Mouse (Mus musculus) ovary, postnatal 10 days (tissue): ENCODE data around the gene Ivd.

Source experiments
- DNase-seq: peaks from one replicate; pipeline ENCODE4 v3.0.0; 2022; ENCODE audit warnings: low spot score

Gene Ivd

DNA sequence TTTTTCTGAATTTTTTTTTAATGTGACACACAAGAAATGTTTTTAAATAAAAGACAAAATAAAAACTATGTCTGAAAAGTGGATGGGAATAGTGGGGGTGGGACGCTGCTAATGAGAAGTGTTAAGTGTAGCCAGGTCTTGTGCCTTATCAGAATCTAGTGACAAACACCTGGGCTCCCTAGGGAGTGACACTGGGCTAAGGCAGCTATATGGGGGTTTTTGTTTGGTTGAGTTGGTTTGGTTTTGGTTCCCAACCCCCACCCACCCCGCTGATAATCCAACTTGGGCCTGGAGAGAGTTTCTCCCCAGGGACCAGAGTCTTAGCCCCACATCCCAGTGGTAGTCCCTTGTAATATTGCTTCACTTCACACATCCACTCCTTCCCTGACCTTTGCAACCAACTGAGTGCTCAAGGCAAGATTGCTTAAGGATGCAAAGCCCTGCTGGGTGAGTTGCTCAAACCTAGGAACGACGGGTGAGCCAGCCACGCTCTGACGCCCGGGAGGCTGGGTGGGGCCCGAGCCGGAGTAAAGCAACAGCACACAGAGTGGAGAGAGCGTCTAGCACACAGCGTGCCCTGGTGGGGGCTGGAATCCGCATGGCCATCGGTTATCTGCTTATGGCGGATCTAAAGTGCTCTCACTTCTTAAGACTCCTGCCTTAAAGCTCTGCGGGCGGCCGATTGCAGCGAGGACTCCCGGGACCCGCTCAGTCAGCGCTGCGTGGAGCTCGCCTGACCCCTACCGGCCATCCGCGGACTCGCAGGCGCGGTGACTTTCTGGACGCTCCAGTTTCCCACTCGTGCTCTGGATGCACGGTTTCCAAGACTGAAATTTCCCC lies 21.3 kb downstream of the Ivd start:
- peak; percentile 89 for DNase-seq

DNA sequence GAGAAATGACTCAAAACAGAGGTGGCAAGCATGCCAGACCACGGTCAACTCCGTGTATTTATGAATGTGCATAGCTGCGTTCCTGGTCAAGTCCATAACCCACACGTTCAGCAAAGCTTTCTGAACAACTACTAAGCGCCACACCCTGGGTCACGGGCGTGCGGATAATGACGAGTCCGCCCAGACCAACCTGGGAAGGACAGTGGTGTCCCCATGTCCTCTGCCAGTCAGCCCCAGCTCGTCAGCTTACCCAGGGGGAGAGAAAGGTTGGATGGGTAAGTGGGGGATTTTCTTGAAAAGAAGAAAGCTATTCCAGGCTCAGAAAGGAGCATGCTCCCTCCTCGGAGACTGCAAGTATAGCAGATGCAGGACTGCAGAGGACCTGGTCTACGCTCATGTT lies 25.7 kb downstream of the Ivd start:
- DNase-seq = no peak

DNA sequence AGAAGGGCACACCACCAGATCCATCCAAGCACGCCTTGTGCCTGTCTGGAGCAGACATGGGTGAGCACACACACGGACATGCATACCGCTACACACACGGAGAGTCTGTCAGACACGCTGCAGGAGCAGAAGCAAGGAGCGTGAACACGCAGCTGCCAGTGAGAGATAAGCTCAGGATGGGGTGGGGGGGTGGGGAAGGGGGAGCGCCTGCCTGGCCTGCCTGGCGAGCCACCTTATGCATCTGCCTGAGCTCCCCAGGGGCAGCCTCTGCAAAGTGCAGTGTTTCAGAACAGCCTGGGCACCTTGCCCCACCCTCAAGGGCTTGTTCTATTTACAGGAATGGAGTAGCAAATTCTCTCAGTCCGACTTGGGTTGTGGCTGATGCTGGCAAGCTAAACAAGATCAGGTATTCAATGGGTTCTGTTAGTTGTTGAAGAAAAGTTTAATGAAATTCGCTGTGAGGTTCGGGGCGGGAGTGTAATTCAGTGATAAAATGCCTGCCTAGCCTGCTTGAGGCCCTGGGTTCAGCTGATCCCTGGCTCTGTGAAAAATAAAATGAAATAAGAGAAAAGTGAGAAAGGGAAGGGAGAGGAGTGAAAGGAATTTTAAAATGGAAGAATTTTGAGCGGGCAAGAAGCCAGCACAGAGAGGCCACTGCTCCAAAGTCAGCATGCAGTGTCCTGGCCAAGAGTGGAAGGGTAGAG lies 26.2 kb downstream of the Ivd start:
- no peak for DNase-seq

DNA sequence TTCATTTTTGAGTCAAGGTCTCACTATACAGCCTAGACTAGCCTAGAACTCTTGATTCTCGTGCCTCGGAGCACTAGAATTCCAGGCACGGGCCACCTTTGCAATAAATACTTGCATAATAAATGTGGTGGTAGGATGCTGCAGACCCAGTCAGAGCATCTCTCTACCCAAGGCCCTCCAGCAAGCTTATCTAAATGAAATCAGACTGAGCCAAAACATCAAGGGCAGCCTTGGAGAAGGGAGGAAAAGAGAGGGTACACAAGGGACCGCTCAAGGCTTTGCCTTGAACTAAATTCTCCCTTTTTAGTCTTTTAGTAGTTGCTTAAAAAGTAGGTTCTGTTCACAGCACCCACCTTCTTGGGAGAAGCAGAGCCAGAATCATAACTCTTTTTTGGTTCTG lies 29.4 kb downstream of the Ivd start:
- DNase-seq = no peak

DNA sequence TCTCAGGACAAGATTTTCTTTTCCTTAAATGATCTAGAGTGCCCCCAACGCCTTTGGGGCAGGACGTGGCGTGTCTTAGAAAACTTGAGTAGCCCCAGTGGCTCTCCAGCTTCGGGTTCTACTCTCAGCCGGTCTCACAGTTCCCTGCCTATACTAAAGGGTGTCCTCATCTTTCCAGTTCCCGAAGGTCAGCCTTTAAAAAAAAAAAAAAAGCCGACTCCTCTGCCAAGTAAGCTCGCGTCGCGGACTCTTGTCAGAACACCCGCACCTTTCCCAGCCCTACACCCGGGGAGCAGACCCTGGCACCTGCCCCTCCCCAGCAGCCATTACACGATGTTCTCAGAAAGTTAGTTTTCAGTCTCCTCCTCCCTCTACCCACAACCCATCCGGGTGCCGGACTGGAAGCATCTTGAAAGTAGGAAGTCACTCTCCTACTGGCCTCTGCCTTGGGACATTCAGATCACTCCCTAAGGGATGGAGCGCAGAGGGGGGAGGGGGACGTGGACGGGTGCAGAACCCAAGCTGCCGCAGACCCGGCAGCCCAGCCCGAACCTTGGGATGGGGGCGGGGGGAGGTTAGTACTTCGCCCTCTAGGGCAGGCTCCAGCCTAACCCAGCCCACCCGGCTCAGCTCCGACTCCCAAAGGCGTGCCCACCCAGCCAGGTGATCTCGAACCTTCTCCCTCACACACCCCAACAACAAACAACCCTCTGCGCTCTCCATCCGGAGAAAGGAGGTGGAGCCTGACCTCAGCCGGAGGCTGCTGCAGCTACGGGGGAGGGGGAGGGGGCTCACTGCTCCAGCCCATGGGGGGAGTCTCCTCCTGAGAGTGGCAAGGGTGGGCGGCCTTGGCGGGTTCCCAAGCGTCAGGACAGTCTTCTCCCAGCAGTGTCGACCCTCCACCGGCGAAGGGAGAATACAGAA lies 34.5 kb downstream of the Ivd start:
- no peak for DNase-seq

DNA sequence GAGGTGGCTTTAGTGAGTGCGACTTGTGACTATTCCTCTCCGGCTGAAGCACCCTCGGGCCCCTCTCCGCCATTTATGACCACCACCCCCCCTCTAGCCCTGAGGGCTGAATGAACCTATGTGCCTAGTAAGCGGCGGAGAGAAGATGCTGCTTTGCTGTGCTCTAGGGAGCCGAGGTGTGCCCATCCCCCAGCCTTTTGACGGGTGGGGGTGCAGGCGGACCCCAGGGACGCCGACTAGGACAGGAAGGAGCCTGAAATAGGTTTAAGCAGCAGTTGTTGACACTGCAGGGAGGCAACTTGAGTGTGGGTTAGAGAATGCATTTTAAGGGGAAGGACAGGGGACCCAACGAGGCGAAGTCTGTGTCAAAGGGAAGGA lies 35.1 kb downstream of the Ivd start:
- DNase-seq = no peak

DNA sequence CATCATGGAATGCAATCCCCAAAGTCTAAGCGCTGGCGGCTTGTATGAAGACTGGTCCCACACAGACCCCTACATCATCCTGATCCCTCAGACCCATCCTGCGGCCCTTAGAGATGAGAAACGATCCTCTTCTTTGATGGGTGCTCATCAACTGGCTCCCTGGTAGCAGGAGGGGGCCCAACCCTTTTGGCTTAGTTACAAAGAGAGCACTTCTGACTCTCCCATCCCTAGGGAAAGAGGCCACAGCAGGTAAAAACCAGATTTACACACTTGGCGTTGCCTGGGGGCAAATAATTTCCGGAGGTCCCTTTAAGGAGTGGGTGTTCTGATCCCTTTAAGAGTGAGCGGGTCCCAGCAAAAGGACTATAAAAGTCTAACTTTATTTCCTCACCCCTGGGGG lies 35.6 kb downstream of the Ivd start:
- no peak for DNase-seq

DNA sequence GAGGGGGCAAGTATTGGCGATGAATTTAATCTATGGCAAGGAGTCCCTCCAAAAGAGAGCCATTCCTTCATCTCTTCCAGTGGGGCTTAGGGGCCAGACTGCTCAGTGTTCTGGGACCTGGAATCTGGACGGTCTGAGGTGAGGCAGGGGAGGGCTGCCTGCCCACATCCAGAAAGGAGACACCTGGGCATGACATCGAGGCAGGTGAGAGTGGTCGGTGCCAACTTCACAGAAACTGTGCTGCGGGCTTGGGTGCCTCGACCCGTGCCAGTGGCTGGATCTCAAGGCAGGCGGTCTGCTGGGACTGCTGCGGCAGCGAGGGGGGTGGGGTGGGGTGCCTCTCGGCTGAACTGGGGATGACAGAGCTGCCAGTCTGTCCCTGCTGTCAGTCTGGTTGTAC lies 36.1 kb downstream of the Ivd start:
- no peak for DNase-seq

DNA sequence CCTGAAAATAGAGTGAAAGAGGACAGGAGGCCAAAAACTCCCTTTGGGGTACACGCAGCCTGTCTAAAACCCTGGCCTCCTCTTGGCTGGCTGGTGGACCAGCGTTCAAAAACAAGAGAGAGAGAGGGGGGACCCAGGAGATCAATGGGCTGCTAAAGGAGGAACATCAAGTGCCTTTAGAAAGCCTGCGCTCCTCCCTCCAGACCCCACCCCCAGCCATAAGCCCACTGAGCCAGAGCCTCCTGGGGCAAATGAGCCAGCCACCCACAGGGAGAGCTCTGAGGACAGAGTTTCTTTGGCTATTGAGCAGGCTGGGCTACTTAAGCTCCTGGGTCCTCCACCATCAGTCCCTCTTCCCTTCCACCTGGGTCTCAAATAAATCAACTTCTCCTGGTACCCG lies 37.0 kb downstream of the Ivd start:
- no peak for DNase-seq

DNA sequence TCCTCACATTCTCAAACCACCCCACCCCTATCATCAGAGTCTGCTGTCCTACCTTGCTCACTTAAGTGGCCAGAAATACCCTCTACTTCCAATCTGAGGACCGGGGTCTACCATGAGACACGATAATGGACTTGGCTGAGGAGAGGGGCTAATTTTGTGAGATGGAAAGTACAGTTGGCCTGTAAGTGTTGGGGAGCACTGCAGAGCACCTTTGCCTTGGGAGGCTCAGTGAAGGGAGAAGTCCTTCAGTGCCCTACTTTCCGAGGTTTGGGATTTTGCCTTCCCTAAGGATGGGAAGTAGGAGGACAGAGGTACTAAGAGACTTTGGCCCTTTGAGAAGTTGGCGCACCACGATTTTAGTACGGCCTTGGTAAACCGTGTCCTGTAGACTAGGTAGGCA lies 37.6 kb downstream of the Ivd start:
- no peak for DNase-seq

DNA sequence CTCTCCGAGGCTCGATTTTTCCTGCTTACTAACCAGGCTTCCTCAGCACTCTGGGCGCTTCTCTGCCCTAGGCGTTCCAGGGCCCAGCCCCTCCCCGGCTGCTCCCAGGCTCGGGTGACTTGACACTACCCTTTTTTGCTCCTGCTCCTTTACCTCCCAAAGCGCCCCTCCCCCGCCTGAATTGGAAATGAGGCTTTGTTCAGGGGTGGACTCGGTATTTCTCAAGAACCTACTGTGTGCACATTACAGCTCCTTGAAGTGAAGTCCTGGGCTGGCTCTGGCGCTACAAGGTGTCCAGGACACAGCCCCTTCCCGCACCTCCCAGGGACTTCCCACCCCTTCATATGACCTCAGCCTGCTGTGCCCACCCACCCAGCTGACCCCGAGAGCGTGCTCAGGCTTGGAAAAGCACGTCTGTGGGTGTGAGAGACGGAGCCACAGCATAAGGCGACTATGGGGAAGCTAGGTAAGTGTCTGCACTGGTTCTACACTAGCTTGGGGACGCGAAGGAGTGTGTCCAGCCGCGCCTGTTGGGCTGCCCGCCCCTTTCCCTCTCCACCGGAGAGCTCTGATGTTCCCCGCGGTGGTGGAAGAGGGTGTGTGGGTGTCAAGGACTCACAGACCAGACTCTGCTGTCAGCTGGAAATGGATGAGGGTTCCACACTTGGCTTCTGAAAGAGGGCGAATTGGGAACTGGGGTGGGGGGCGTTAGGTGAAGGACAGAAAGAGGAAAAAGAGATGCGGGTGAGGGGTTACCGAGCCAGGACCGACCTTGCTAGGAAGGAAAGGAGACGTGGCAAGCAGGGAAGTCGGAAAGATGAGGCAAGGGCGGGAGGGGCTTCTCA lies 38.4 kb downstream of the Ivd start, which contains the start of gene Bahd1:
TSS of gene Bahd1 (plus strand) at position 397 of the 845 bp plus-strand sequence.
- DNase-seq = no peak

DNA sequence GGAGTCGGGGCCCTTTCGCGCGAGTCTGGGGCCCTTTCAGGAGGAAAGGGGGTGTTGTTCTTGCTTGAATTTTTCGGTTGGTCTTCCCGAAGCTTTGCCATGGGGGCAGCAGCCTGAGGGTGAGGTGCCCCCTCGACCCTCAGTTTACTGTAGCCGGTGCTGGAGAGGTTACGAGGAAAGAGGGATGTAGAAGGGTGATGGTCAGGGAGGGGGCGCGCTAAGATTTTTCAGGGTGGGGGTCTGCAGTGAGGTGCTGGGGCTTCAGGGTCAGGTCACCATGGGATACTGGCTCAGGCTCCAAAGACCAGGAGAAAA lies 39.0 kb downstream of the Ivd start:
- no peak for DNase-seq

DNA sequence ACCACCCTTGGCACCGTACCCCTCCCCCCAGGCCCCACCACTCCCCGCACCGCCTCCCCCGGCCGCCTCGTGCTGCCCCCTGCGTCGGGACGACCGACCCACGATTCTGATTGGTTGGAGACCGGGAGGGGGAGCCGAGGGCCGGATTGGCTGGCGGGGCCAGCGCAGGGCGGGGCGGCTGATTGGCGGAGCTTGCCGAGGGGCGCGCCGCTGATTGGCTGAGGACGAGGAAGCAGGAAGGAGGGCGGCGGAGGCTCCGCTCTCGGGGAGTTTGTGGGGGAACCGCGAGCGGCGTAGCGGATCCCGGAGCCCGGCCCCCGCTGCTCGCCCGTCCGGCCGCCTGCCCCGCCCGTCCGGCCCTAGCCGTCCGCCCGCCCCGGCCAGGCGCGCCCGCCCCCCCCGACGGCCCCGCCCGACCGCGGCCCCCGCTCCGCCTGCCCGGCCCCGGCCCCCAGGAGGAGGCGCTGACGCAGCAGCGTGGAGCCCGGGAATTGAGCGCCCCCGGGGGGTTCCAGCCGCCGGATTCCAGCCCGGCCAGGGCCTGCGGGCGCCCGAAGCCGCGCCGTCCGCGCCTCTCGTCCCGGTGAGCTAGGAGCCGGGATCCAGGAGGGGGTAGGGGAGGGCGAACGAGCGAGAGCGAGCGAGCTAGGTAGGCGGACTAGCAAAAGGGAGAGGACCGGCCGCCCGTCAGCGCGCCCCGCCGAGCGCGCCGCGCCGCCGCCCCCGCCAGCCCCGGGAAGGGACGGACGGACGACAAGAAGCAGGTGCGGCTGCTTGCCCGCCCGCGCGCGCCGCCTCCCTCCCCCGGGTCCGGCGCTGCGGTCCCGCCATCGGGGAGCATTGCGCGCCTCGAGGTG lies 39.6 kb downstream of the Ivd start:
- DNase-seq = peak; percentile 93

DNA sequence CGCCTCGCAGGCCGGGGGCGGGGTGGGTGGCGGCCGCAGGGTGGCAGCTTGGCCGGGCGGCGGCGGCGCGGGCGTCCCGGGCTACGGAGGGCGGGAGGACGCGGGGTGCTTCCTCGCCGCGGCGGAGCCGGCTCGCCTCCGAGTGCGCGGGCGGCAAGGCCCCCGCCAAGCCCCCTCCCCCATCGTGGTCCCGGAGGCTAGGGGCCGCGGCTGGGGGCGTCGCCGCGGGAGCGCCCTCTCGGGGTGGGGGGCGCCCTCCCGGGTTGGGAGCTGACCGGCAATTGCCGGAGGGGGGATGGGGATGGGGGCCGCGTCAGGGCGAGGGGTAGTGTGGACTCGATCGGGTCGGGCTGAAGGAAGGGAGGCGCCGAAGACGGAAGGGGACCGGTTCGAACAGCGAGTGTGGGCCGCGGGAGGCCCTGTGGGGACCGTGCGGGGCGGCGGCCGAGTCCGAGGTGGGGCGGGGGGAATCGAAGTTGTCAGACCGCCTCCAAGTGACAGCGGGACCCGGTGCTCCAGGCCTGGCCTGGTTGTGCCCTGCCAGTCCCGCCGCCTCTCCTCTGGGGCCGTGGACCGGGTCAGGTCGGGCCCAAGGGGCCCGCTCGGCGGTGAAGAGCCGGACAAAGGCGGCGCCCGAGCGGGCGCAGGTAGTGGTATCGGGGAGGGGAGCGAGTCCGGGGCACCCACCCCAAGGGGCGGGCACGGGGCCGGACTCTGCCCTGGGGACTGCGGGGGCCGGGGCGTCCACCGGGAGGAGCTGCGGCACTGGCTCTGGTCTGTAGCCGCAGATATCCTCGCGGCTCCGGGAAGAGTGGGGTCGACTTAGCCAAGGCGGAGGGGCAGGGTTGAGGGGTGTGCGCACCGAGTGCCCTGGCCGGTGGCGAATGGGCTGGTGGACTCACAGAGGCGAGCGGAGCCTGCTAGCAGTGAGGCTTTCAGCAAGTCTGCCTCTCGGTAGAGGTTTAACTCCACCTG lies 40.6 kb downstream of the Ivd start:
- DNase-seq = peak; percentile 23

DNA sequence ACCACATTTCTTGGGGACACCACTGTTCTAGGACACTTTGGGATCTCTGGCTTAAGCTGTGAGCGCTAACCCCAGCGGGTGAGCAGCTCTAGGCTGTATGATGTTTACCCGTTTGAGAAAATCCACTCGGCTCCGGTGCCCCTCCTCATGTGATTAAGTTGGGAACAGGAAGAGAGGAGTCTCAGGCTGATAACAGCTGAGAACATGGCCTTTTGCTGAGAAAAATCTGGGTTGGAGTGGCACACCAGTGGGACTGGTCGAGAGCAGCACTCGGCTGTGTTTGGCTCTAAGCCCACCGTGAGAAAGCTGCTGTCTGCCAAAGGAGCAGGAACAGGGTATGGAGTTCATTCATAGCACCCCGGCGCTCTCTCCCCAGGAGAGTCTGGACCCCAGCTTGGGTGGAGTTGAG lies 41.6 kb downstream of the Ivd start:
- no peak for DNase-seq

DNA sequence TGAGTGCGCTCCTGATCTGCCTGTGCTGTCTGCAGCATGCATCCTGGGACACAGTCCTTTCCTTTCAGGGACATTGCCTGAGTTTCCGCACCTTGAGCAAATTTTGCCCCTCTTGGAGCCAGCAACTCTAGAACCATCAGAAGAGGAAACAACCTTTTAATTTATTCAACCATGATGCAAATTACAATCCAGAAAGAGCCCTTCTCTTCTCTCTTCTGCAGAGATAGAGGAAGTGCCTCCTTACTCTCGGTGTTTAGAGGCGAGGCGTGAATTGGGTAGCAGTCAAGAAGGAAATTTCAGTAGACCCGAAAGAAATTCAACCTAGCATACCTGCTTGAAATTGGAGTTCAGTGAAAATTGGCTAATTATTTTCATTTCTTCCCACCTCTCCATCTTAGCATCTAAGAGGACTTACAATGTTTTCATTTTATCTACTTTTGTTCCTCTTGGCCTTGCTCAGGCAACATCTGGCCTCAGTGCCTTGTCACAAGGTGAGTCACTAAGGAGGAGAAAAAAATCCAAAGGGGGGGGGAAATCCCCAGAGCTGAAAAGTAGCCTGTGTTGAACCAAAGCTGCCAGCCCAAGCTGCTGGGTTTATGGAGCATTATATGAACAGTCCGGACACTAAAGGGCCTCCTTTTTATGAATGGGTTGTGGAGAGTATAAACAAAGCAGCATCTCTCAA lies 43.8 kb downstream of the Ivd start:
- no peak for DNase-seq

DNA sequence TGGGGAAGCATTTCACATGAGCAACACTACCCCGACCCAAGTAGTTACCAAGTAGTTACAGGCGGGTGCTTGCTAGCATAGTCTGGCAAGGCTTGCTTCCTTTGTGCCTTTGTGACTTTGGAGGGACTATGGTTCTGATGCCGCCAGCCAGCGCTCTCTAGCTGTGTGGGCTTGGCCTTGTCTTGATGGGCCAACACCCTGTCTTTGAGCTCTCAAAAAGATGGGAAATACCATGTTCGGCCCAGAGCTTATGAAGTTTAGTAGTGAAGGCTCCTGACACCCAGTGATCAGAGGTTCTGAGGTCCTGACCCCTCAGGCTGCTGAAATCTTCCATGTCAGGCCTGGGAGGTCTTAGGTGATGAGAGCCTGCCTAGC lies 44.4 kb downstream of the Ivd start:
- DNase-seq = no peak

DNA sequence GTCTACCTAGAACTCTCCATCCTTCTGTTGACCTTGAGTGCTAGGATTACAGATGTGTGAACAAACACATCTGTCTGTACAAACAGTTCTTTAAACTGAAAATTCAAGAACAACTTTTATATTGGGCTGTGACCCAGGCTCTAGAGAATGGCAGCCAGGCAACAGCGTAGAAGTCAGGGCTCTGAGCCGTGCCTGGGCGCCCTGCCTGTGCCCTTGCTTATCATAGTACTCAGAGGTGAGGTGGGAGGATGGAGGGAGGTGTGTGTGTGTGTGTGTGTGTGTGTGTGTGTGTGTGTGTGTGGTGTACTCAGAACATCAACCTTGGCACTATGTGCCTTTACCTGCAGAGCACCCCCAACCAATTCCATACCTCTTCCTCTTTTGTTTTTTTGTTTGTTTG lies 46.0 kb downstream of the Ivd start:
- no peak for DNase-seq

DNA sequence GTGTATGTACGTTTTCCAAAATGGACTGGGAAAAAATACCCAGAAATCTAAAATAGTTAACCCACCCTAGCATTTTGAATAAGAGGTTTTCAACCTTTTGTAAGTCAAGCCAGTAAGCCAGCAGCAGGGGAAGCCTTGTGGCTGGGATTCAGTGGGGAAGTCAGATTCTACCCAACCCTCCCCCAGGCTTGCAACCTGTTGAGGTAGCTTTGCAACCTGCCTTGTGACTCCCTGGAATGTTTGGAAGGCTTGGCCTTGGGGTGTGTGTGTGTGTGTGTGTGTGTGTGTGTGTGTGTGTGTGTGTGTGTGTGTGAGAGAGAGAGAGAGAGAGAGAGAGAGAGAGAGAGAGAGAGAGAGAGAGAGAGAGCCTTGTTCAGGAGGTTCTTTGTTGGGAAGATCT lies 47.4 kb downstream of the Ivd start:
- no peak for DNase-seq
